Mouse (Mus musculus): ENCODE measurements around the gene Olfr509. TPM values are rescaled to one million over a fixed set of nuclear protein-coding genes. Genes with fewer than 3 reads are reported as not detected.

Gene Olfr509
- polyA plus RNA-seq, 1 experiment from 2014 or later = not detected

Other genes starting within 250 kb of the Olfr509 start
- gene Olfr497, start 231.5 kb downstream of the Olfr509 start, polyA plus RNA-seq (2015; fragmentation: Nextera tagmentation; extraction: Ambion mirVana) = not detected in 2 replicates
- not detected in 2 replicates for gene Olfr498, start 186.6 kb downstream of the Olfr509 start, polyA plus RNA-seq (2015; fragmentation: Nextera tagmentation; extraction: Ambion mirVana)
- not detected in 2 replicates for gene Olfr502, start 126.8 kb downstream of the Olfr509 start, polyA plus RNA-seq (2015; fragmentation: Nextera tagmentation; extraction: Ambion mirVana)
- not detected in 2 replicates for gene Olfr503, start 107.4 kb downstream of the Olfr509 start, polyA plus RNA-seq (2015; fragmentation: Nextera tagmentation; extraction: Ambion mirVana)
- gene Olfr504, start 86.1 kb downstream of the Olfr509 start, polyA plus RNA-seq (2015; fragmentation: Nextera tagmentation; extraction: Ambion mirVana) = not detected in 2 replicates
- not detected in 2 replicates for gene Olfr506, start 41.1 kb downstream of the Olfr509 start, polyA plus RNA-seq (2015; fragmentation: Nextera tagmentation; extraction: Ambion mirVana)
- not detected in 2 replicates for gene Olfr507, start 30.1 kb downstream of the Olfr509 start, polyA plus RNA-seq (2015; fragmentation: Nextera tagmentation; extraction: Ambion mirVana)
- not detected in 2 replicates for gene Olfr508, start 21.9 kb downstream of the Olfr509 start, polyA plus RNA-seq (2015; fragmentation: Nextera tagmentation; extraction: Ambion mirVana)
- not detected in 2 replicates for gene Olfr510, start 14.5 kb upstream of the Olfr509 start, polyA plus RNA-seq (2015; fragmentation: Nextera tagmentation; extraction: Ambion mirVana)
- not detected in 2 replicates for gene Olfr512, start 61.4 kb upstream of the Olfr509 start, polyA plus RNA-seq (2015; fragmentation: Nextera tagmentation; extraction: Ambion mirVana)
- not detected in 2 replicates for gene Olfr513, start 99.1 kb upstream of the Olfr509 start, polyA plus RNA-seq (2015; fragmentation: Nextera tagmentation; extraction: Ambion mirVana)
- gene Olfr514, start 174.1 kb upstream of the Olfr509 start, polyA plus RNA-seq (2015; fragmentation: Nextera tagmentation; extraction: Ambion mirVana) = not detected in 2 replicates
- gene Olfr516, start 198.6 kb upstream of the Olfr509 start, polyA plus RNA-seq (2015; fragmentation: Nextera tagmentation; extraction: Ambion mirVana) = not detected in 2 replicates
- not detected in 2 replicates for gene Olfr517, start 220.5 kb upstream of the Olfr509 start, polyA plus RNA-seq (2015; fragmentation: Nextera tagmentation; extraction: Ambion mirVana)
- not detected in 2 replicates for gene Olfr518, start 233.1 kb upstream of the Olfr509 start, polyA plus RNA-seq (2015; fragmentation: Nextera tagmentation; extraction: Ambion mirVana)
- not detected in 2 replicates for gene Olfr519, start 242.5 kb upstream of the Olfr509 start, polyA plus RNA-seq (2015; fragmentation: Nextera tagmentation; extraction: Ambion mirVana)